Mouse (Mus musculus) urinary bladder, postnatal 25 days (tissue): ENCODE results near the gene Gm10717.
"Not testable (repeated sequence)": the region's sequence is repeated elsewhere in the genome, so short reads cannot be mapped to it uniquely, and the experiment has no call there.

Experiments used
- DNase-seq: peaks from one replicate; pipeline ENCODE4 v3.0.0; 2022; ENCODE audit warnings: low spot score

Gene Gm10717

DNA sequence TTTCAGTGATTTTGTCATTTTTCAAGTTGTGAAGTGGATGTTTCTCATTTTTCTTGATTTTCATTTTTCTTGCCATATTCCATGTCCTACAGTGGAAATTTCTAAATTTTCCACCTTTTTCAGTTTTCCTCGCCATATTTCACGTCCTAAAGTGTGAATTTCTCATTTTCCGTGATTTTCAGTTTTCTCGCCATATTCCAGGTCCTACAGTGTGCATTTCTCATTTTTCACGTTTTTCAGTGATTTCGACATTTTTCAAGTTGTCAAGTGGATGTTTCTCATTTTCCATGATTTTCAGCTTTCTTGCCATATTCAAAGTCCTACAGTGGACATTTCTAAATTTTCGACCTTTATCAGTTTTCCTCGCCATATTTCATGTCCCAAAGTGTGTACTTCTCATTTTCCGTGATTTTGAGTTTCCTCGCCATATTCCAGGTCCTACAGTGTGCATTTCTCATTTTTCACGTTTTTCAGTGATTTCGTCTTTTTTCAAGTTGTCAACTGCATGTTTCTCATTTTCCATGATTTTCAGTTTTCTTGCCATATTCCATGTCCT is at the start of gene Gm10717:
Gene Gm10717, plus strand, starts transcription at position 506 of the 556 bp plus-strand sequence.
- DNase-seq, result peak; percentile 43

DNA sequence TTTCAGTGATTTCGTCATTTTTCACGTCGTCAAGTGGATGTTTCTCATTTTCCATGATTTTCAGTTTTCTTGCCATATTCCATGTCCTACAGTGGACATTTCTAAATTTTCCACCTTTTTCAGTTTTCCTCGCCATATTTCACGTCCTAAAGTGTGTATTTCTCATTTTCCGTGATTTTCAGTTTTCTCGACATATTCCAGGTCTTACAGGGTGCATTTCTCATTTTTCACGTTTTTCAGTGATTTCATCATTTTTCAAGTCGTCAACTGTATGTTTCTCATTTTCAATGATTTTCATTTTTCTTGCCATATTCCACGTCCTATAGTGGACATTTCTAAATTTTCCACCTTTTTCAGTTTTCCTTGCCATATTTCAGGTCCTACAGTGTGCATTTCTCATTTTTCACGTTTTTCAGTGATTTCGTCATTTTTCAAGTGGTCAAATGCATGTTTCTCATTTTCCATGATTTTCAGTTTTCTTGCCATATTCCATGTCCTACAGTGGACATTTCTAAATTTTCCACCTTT is 24.7 kb upstream of the Gm10717 start, which contains the start of gene Gm10722:
Gene Gm10722, plus strand, starts transcription at position 478 of the 528 bp plus-strand sequence.
- DNase-seq, result not testable (repeated sequence)

GRCm38 (mm10) chr9:3001006-3001405 is 24.2 kb upstream of the Gm10717 start:
- not testable (repeated sequence) for DNase-seq

GRCm38 (mm10) chr9:3001948-3002659 is 23.1 kb upstream of the Gm10717 start:
- DNase-seq, result peak; percentile 100

GRCm38 (mm10) chr9:3002794-3003396 is 22.3 kb upstream of the Gm10717 start, which contains the start of gene Gm11168:
TSS of gene Gm11168 (plus strand) at chr9:3003346.
- not testable (repeated sequence) for DNase-seq

- not testable (repeated sequence) for DNase-seq
Measured at GRCm38 (mm10) chr9:3006179-3006578, 19.0 kb upstream of the Gm10717 start.

DNA sequence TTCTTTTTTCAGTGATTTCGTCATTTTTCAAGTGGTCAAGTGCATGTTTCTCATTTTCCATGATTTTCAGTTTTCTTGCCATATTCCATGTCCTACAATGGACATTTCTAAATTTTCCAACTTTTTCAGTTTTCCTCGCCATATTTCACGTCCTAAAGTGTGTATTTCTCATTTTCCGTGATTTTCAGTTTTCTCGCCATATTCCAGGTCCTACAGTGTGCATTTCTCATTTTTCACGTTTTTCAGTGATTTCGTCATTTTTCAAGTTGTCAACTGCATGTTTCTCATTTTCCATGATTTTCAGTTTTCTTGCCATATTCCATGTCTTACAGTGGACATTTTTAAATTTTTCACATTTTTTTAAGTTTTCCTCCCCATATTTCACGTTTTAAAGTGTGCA is 18.6 kb upstream of the Gm10717 start:
- peak; percentile 88 for DNase-seq

DNA sequence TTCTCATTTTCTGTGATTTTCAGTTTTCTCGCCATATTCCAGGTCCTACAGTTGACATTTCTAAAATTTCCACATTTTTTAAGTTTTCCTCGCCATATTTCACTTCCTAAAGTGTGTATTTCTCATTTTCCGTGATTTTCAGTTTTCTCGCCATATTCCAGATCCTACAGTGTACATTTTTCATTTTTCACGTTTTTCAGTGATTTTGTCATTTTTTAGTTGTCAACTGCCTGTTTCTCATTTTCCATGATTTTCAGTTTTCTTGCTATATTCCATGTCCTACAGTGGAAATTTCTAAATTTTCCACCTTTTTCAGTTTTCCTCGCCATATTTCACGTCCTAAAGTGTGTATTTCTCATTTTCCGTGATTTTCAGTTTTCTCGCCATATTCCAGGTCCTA is 17.9 kb upstream of the Gm10717 start:
- not testable (repeated sequence) for DNase-seq

DNA sequence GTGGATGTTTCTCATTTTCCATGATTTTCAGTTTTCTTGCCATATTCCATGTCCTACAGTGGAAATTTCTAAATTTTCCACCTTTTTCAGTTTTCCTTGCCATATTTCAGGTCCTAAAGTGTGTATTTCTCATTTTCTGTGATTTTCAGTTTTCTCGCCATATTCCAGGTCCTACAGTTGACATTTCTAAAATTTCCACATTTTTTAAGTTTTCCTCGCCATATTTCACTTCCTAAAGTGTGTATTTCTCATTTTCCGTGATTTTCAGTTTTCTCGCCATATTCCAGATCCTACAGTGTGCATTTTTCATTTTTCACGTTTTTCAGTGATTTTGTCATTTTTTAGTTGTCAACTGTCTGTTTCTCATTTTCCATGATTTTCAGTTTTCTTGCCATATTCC is 15.9 kb upstream of the Gm10717 start:
- DNase-seq, result not testable (repeated sequence)

DNA sequence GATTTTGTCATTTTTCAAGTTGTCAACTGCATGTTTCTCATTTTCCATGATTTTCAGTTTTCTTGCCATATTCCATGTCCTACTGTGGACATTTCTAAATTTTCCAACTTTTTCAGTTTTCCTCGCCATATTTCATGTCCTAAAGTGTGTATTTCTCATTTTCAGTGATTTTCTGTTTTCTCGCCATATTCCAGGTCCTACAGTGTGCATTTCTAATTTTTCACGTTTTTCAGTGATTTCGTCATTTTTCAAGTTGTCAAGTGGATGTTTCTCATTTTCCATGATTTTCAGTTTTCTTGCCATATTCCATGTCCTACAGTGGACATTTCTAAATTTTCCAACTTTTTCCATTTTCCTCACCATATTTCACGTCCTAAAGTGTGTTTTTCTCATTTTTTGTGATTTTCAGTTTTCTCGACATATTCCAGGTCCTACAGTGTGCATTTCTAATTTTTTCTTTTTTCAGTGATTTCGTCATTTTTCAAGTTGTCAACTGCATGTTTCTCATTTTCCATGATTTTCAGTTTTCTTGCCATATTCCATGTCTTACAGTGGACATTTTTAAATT is 13.1 kb upstream of the Gm10717 start:
- not testable (repeated sequence) for DNase-seq

- not testable (repeated sequence) for DNase-seq
Measured at GRCm38 (mm10) chr9:3012733-3013279, 12.4 kb upstream of the Gm10717 start, which contains the start of gene Gm10721. TSS of gene Gm10721 (plus strand) at chr9:3013140.

GRCm38 (mm10) chr9:3015354-3015753 is 9.9 kb upstream of the Gm10717 start, which contains the start of gene Gm10720:
TSS of gene Gm10720 (plus strand) at chr9:3015654.
- DNase-seq, result not testable (repeated sequence)

- not testable (repeated sequence) for DNase-seq
Measured at GRCm38 (mm10) chr9:3015896-3016295, 9.3 kb upstream of the Gm10717 start.

DNA sequence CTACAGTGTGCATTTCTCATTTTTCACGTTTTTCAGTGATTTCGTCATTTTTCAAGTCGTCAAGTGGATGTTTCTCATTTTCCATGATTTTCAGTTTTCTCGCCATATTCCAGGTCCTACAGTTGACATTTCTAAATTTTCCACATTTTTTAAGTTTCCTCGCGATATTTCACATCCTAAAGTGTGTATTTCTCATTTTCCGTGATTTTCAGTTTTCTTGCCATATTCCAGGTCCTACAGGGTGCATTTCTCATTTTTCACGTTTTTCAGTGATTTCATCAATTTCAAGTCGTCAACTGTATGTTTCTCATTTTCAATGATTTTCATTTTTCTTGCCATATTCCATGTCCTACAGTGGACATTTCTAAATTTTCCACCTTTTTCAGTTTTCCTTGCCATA is 8.1 kb upstream of the Gm10717 start, which contains the start of gene Gm10719:
Gene Gm10719, plus strand, starts transcription at position 301 of the 400 bp plus-strand sequence.
- not testable (repeated sequence) for DNase-seq

GRCm38 (mm10) chr9:3018944-3019343 is 6.3 kb upstream of the Gm10717 start:
- not testable (repeated sequence) for DNase-seq

DNA sequence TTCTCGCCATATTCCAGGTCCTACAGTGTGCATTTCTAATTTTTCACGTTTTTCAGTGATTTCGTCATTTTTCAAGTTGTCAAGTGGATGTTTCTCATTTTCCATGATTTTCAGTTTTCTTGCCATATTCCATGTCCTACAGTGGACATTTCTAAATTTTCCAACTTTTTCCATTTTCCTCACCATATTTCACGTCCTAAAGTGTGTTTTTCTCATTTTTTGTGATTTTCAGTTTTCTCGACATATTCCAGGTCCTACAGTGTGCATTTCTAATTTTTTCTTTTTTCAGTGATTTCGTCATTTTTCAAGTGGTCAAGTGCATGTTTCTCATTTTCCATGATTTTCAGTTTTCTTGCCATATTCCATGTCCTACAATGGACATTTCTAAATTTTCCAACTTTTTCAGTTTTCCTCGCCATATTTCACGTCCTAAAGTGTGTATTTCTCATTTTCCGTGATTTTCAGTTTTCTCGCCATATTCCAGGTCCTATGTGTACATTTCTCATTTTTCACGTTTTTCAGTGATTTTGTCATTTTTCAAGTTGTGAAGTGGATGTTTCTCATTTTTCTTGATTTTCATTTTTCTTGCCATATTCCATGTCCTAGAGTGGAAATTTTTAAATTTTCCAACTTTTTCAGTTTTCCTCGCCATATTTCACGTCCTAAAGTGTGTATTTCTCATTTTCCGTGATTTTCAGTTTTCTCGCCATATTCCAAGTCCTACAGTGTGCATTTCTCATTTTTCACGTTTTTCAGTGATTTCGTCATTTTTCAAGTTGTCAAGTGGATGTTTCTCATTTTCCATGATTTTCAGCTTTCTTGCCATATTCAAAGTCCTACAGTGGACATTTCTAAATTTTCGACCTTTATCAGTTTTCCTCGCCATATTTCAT is 5.1 kb upstream of the Gm10717 start:
- peak; percentile 72 for DNase-seq

DNA sequence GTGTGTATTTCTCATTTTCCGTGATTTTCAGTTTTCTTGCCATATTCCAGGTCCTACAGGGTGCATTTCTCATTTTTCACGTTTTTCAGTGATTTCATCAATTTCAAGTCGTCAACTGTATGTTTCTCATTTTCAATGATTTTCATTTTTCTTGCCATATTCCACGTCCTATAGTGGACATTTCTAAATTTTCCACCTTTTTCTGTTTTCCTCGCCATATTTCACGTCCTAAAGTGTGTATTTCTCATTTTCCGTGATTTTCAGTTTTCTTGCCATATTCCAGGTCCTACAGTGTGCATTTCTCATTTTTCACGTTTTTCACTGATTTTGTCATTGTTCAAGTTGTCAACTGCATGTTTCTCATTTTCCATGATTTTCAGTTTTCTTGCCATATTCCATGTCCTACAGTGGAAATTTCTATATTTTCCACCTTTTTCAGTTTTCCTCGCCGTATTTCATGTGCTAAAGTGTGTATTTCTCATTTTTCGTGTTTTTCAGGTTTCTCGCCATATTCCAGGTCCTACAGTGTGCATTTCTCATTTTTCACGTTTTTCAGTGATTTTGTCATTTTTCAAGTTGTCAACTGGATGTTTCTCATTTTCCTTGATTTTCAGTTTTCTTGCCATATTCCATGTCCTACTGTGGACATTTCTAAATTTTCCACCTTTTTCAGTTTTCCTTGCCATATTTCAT is 2.8 kb upstream of the Gm10717 start:
- peak; percentile 71 for DNase-seq

GRCm38 (mm10) chr9:3023312-3023984 is 1.8 kb upstream of the Gm10717 start, which contains the start of gene Gm10718:
TSS of gene Gm10718 (plus strand) at chr9:3023547.
- DNase-seq, result not testable (repeated sequence)

DNA sequence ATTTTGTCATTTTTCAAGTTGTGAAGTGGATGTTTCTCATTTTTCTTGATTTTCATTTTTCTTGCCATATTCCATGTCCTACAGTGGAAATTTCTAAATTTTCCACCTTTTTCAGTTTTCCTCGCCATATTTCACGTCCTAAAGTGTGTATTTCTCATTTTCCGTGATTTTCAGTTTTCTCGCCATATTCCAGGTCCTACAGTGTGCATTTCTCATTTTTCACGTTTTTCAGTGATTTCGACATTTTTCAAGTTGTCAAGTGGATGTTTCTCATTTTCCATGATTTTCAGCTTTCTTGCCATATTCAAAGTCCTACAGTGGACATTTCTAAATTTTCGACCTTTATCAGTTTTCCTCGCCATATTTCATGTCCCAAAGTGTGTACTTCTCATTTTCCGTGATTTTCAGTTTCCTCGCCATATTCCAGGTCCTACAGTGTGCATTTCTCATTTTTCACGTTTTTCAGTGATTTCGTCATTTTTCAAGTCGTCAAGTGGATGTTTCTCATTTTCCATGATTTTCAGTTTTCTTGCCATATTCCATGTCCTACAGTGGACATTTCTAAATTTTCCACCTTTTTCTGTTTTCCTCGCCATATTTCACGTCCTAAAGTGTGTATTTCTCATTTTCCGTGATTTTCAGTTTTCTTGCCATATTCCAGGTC is 1.1 kb upstream of the Gm10717 start:
- peak; percentile 51 for DNase-seq
